Mouse (Mus musculus) heart, embryonic 16.5 days (tissue): ENCODE data around the gene R3hdml. TPM values are rescaled to one million over a fixed set of nuclear protein-coding genes. Genes with fewer than 3 reads are reported as not detected.

ENCODE experiments used
- ATAC-seq: fragments of 200-750 bp; cut with Nextera tagmentation; replicated peaks from 2 replicates; pipeline ENCODE4 v1.8.0; 2017; ENCODE audit warnings: moderate number of reproducible peaks; ENCODE audit not compliant: insufficient read depth, low FRiP score; ENCODE audit errors: extremely low read depth
- H3K27ac ChIP-seq: fragments of 300-500 bp; sonication (generic); 2 replicates; pipeline ENCODE4 v1.5.1; 2014; ENCODE audit warnings: mild to moderate bottlenecking, low read length, control low read depth, moderate library complexity
- H3K27me3 ChIP-seq: fragments of 300-500 bp; sonication (generic); 2 replicates; pipeline ENCODE4 v1.6.1; 2014; ENCODE audit warnings: low read length, mixed read lengths; ENCODE audit not compliant: control insufficient read depth, insufficient read depth
- H3K36me3 ChIP-seq: fragments of 300-500 bp; sonication (generic); 2 replicates; pipeline ENCODE4 v1.6.1; 2014; ENCODE audit not compliant: control insufficient read depth, insufficient read depth
- H3K4me1 ChIP-seq: fragments of 300-500 bp; sonication (generic); 2 replicates; pipeline ENCODE4 v1.6.1; 2014; ENCODE audit warnings: low read length, mixed read lengths; ENCODE audit not compliant: control insufficient read depth, insufficient read depth
- H3K4me2 ChIP-seq: fragments of 300-500 bp; sonication (generic); 2 replicates; pipeline ENCODE4 v1.6.1; 2014; ENCODE audit warnings: low read depth, mild to moderate bottlenecking, control low read depth, low read length
- H3K4me3 ChIP-seq: fragments of 300-500 bp; sonication (generic); 2 replicates; pipeline ENCODE4 v1.5.1; 2014; ENCODE audit warnings: mild to moderate bottlenecking, control low read depth, low read length
- H3K9ac ChIP-seq: fragments of 300-500 bp; sonication (generic); 2 replicates; pipeline ENCODE4 v1.6.1; 2014; ENCODE audit warnings: low read length, control low read depth
- H3K9me3 ChIP-seq: fragments of 300-500 bp; sonication (generic); replicated peaks from 2 replicates; pipeline ENCODE4 v1.6.1; 2016; ENCODE audit warnings: low read length; ENCODE audit not compliant: control insufficient read depth
- WGBS: fragments of 180-500 bp; shearing (Covaris S2); extraction: QIAGEN DNeasy Blood & Tissue Kit; methylation state at CpG from one replicate; pipeline ENCODE4 v1.1.7; 2014; 5-methylcytosine and 5-hydroxymethylcytosine counted together
- polyA plus RNA-seq: library from polyadenylated mRNA; unstranded; fragments of >200 nt; fragmentation: Nextera tagmentation; extraction: Ambion mirVana; gene quantifications from 2 replicates; pipeline ENCODE4 v1.2.1, GENCODE M21; 2015

R3hdml gene
- polyA plus RNA-seq, result not detected in 2 replicates

DNA sequence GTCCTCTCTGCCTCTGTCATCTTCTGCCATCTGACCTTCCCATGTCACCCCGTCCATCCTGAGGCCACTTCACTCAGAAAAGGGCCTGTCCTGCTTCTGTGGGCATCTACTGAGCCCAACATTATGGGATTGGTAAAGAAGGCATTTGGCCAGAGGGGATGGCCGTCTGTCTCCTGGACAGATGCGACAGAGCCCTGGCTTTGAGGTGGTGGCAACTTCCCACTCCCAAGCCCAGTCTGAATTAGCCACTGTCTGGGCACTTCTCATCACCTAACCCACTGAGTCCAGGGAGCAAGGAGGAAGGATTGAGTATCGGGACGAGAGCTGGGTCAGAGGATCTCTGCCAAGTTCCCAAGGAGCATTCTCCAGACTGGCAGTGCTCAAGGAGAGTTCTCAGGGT lies at the start of gene R3hdml:
Gene R3hdml, plus strand, starts transcription at position 301 of the 400 bp plus-strand sequence.
- no peaks in the 10 kb centered on the region for H3K9me3 ChIP-seq
- WGBS, result 71% methylated on average over 5 of the region's 5 CpGs
- no peaks in the 10 kb centered on the region for H3K27me3 ChIP-seq
- no peak for ATAC-seq
- H3K4me1 ChIP-seq, result no peaks in the 10 kb centered on the region
- no peaks in the 10 kb centered on the region for H3K36me3 ChIP-seq
- H3K27ac ChIP-seq, result no peak within 1 kb of the TSS
- H3K9ac ChIP-seq, result no peak within 1 kb of the TSS
- no peak within 1 kb of the TSS for H3K4me2 ChIP-seq
- no peak within 1 kb of the TSS for H3K4me3 ChIP-seq

DNA sequence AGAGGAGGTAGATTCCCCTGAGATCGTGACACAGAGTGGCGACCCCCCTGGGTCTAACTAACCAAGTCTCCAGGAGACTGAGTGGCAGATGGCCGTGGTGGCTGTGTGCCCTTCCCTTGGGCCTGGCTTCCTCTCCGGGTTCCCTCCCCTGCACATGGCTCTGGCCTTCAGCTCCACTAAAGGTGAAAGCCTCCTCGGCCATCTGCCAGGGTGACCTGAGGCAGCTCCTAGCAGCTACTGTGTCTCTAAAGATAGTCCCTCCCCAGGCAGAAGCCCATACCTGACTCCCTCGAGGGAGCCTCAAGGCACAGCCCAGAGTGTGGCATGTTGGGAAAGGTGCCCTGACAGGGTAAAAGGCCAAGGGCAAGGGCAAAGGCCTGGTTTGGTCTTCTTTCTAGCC lies 48.6 kb upstream of the R3hdml start:
- Histone ChIP-seq H3K4me2 (no peak overlapping the region), H3K27ac (no peak overlapping the region), H3K4me1 (no peaks in the 10 kb centered on the region), H3K27me3 (peaks cover 6% of the 10 kb centered on the region), H3K9ac (no peak overlapping the region), H3K36me3 (no peaks in the 10 kb centered on the region), H3K9me3 (no peaks in the 10 kb centered on the region), H3K4me3 (no peak overlapping the region)
- WGBS, result 47% methylated on average over 6 of the region's 6 CpGs
- no peak for ATAC-seq

DNA sequence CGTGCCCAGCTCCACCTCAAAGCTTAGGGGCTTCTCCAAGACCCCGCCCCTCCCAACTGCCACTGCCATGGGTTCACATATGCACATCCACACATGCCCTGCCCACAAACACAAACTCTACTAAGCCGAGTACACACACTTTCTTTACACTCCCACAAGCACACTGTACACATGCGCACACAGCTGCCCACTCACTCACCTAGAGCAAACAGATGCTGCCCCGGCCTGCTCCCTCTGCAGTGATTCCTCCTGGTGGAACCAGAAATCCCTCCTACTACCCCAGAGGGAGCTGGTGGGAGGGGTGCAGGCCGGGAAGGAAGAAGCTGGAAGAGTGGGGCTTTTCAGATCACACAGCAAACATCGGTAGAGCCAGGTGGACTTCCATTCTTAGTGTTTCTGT lies 48.1 kb upstream of the R3hdml start:
- 56% methylated on average over 7 of the region's 7 CpGs for WGBS

GRCm38 (mm10) chr2:163447375-163447774 lies 44.7 kb upstream of the R3hdml start:
- ATAC-seq, result no peak
- no peaks in the 10 kb centered on the region; the same call in 1 of the 2 replicates for H3K27me3 ChIP-seq
- WGBS, result 67% methylated on average over 12 of the region's 12 CpGs

More for the DNA sequence above, 48.1 kb upstream of the R3hdml start:
- Histone ChIP-seq H3K9ac (no peak overlapping the region), H3K9me3 (no peaks in the 10 kb centered on the region), H3K27ac (no peak overlapping the region), H3K27me3 (peaks cover 1% of the 10 kb centered on the region), H3K4me2 (no peak overlapping the region), H3K4me1 (no peaks in the 10 kb centered on the region), H3K36me3 (no peaks in the 10 kb centered on the region), H3K4me3 (no peak overlapping the region)
- ATAC-seq, result no peak

DNA sequence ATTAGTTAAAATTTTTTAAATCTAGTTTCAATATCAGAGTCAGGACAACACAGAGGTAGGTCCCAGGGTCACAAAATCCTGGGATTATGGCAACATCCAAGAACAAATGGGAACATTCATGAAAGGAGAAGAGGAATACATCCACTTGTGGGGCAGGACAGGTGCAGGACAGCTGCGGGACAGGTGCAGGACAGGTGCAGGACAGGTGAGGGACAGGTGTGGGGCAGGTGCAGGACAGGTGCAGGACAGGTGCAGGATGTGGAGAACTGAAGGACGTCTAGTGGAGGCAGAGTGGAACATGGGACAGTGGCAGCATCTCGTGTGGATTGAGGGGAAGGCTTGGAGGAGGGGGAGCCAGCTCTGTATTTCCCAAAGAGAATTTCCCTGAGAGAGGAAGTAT lies 42.8 kb upstream of the R3hdml start:
- no peak overlapping the region for H3K4me3 ChIP-seq
- no peaks in the 10 kb centered on the region; the same call in 1 of the 2 replicates for H3K27me3 ChIP-seq
- no peak overlapping the region for H3K27ac ChIP-seq
- WGBS, result 55% methylated on average over 3 of the region's 3 CpGs
- no peak overlapping the region for H3K4me2 ChIP-seq
- no peak for ATAC-seq
- H3K36me3 ChIP-seq, result no peaks in the 10 kb centered on the region
- no peaks in the 10 kb centered on the region for H3K4me1 ChIP-seq
- no peak overlapping the region for H3K9ac ChIP-seq
- no peaks in the 10 kb centered on the region for H3K9me3 ChIP-seq

More at GRCm38 (mm10) chr2:163447375-163447774, 44.7 kb upstream of the R3hdml start:
- Histone ChIP-seq H3K9me3 (no peaks in the 10 kb centered on the region), H3K4me2 (no peak overlapping the region), H3K4me1 (no peaks in the 10 kb centered on the region), H3K4me3 (no peak overlapping the region), H3K27ac (no peak overlapping the region), H3K36me3 (no peaks in the 10 kb centered on the region), H3K9ac (no peak overlapping the region)

- Histone ChIP-seq H3K9me3 (no peaks in the 10 kb centered on the region), H3K27me3 (no peaks in the 10 kb centered on the region; the same call in 1 of the 2 replicates), H3K4me2 (no peak overlapping the region), H3K27ac (no peak overlapping the region), H3K36me3 (no peaks in the 10 kb centered on the region), H3K9ac (no peak overlapping the region), H3K4me3 (no peak overlapping the region), H3K4me1 (no peaks in the 10 kb centered on the region)
- 50% methylated on average over 6 of the region's 6 CpGs for WGBS
- no peak for ATAC-seq
These were observed 41.3 kb upstream of the R3hdml start for GRCm38 (mm10) chr2:163450668-163451295.

DNA sequence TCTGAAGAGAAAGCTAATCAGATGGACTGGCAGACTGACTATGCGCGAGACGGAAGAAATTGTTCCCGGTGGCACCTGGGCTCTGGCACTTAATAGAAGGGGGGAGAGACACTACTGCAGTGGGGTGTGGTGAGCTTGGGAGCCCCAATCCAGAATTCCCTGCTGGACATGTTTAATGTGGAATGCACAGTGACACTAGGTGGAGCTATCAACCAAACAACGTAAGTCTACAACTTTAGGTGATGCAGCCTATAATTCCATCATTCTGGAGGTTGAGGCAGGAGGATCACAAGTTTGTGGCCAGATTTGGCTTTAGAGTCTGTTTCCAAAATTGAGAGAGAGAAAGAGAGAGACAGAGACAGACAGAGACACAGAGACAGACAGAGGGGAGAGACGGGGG lies 39.4 kb upstream of the R3hdml start:
- H3K9ac ChIP-seq, result no peak overlapping the region
- H3K27ac ChIP-seq, result no peak overlapping the region
- 80% methylated on average over 6 of the region's 6 CpGs for WGBS
- H3K4me3 ChIP-seq, result no peak overlapping the region
- no peak for ATAC-seq
- H3K9me3 ChIP-seq, result no peaks in the 10 kb centered on the region
- H3K4me1 ChIP-seq, result no peaks in the 10 kb centered on the region
- H3K4me2 ChIP-seq, result no peak overlapping the region
- H3K36me3 ChIP-seq, result no peaks in the 10 kb centered on the region
- H3K27me3 ChIP-seq, result peaks cover 2% of the 10 kb centered on the region; the same call in 1 of the 2 replicates

GRCm38 (mm10) chr2:163453378-163453777 lies 38.7 kb upstream of the R3hdml start:
- H3K27ac ChIP-seq, result no peak overlapping the region
- no peaks in the 10 kb centered on the region for H3K36me3 ChIP-seq
- H3K4me3 ChIP-seq, result no peak overlapping the region
- H3K4me1 ChIP-seq, result peaks cover under 1% of the 10 kb centered on the region; the same call in 1 of the 2 replicates
- 80% methylated on average over 13 of the region's 13 CpGs for WGBS
- H3K27me3 ChIP-seq, result peaks cover 6% of the 10 kb centered on the region; the same call in 1 of the 2 replicates
- no peak overlapping the region for H3K4me2 ChIP-seq
- no peaks in the 10 kb centered on the region for H3K9me3 ChIP-seq
- ATAC-seq, result no peak
- no peak overlapping the region for H3K9ac ChIP-seq

GRCm38 (mm10) chr2:163458539-163459265 lies 33.4 kb upstream of the R3hdml start:
- H3K4me2 ChIP-seq, result peak overlapping the region; percentile 29; the same call in 1 of the 2 replicates
- H3K4me3 ChIP-seq, result no peak overlapping the region

More at GRCm38 (mm10) chr2:163458539-163459265, 33.4 kb upstream of the R3hdml start:
- no peak for ATAC-seq
- 0 out of 2 replicates have a peak, but pooled peaks cover 6% of the 10 kb centered on the region for H3K27me3 ChIP-seq
- H3K9me3 ChIP-seq, result no peaks in the 10 kb centered on the region
- H3K9ac ChIP-seq, result no peak overlapping the region
- peaks cover 9% of the 10 kb centered on the region for H3K4me1 ChIP-seq
- no peak overlapping the region for H3K27ac ChIP-seq
- WGBS, result 30% methylated on average over 27 of the region's 27 CpGs
- H3K36me3 ChIP-seq, result no peaks in the 10 kb centered on the region
